Mouse (Mus musculus) lung, adult 2 months (tissue): ENCODE results near the gene Nav1. TPM values are rescaled to one million over a fixed set of nuclear protein-coding genes. Genes with fewer than 3 reads are reported as not detected.

Experiments used
- DNase-seq: peaks from one replicate; pipeline ENCODE4 v3.0.0; 2022
- H3K4me1 ChIP-seq: fragments of 200-500 bp; 2 replicates; pipeline ENCODE4 v1.6.1; 2011; ENCODE audit warnings: low read length; ENCODE audit not compliant: control insufficient read depth, insufficient read depth
- H3K4me3 ChIP-seq: fragments of 200-500 bp; replicated peaks from 2 replicates; pipeline ENCODE3; 2011; ENCODE audit warnings: low read depth, mild to moderate bottlenecking, control low read depth, low read length; ENCODE audit errors: extremely low read depth
- CTCF ChIP-seq: fragments of 200-500 bp; IDR thresholded peaks from 2 replicates; pipeline ENCODE4 v1.5.1; 2011; ENCODE audit warnings: mild to moderate bottlenecking, low read length, control low read depth; ENCODE audit not compliant: insufficient read depth
- POLR2A ChIP-seq: fragments of 200-500 bp; IDR thresholded peaks from 2 replicates; pipeline ENCODE4 v1.6.1; 2011; ENCODE audit warnings: low read depth, mild to moderate bottlenecking, control low read depth, low read length, borderline replicate concordance; ENCODE audit errors: extremely low read depth
- WGBS: fragments of 180-500 bp; shearing (Covaris S2); methylation state at CpG from one replicate; pipeline ENCODE4 v1.1.7; 2018; 5-methylcytosine and 5-hydroxymethylcytosine counted together
- polyA plus RNA-seq: library from polyadenylated mRNA; depleted of rRNA; stranded (reverse); fragments of >200 nt; gene quantifications from 2 replicates; pipeline ENCODE4 v1.2.3, GENCODE M21; 2012

The Nav1 gene
- polyA plus RNA-seq, 1 experiment, result 21.2 TPM

GRCm38 (mm10) chr1:135532383-135532782 is 74.7 kb downstream of the Nav1 start:
- no peak for DNase-seq
- TF ChIP-seq POLR2A, result no peak
- no peak for TF ChIP-seq CTCF
- Histone ChIP-seq H3K4me1 (peaks cover 10% of the 10 kb centered on the region), H3K4me3 (no peak overlapping the region)
- WGBS, result 94% methylated on average over 23 of the region's 23 CpGs

GRCm38 (mm10) chr1:135531981-135532380 is 75.1 kb downstream of the Nav1 start:
- Histone ChIP-seq H3K4me3 (no peak overlapping the region), H3K4me1 (peaks cover 10% of the 10 kb centered on the region)
- no peak for DNase-seq
- TF ChIP-seq CTCF (no peak), POLR2A (no peak)
- 81% methylated on average over 6 of the region's 6 CpGs for WGBS

GRCm38 (mm10) chr1:135531081-135531480 is 76.0 kb downstream of the Nav1 start:
- H3K4me3 ChIP-seq, result no peak overlapping the region
- peaks cover 9% of the 10 kb centered on the region for H3K4me1 ChIP-seq
- 67% methylated on average over 10 of the region's 10 CpGs for WGBS
- no peak for TF ChIP-seq POLR2A
- TF ChIP-seq CTCF, result no peak
- DNase-seq, result no peak

GRCm38 (mm10) chr1:135524518-135524860 is 82.6 kb downstream of the Nav1 start:
- H3K4me1 ChIP-seq, result no peaks in the 10 kb centered on the region
- TF ChIP-seq CTCF (no peak), POLR2A (no peak)
- 64% methylated on average over 4 of the region's 4 CpGs for WGBS
- no peak overlapping the region for H3K4me3 ChIP-seq
- DNase-seq, result no peak

- no peak overlapping the region for H3K4me3 ChIP-seq
- H3K4me1 ChIP-seq, result no peaks in the 10 kb centered on the region
- TF ChIP-seq CTCF (no peak), POLR2A (no peak)
- WGBS, result 49% methylated on average over 12 of the region's 12 CpGs
- no peak for DNase-seq
These were observed 83.1 kb downstream of the Nav1 start for GRCm38 (mm10) chr1:135523780-135524517.

GRCm38 (mm10) chr1:135523344-135523743 is 83.8 kb downstream of the Nav1 start:
- DNase-seq, result no peak
- TF ChIP-seq POLR2A (no peak), CTCF (no peak)
- WGBS, result 83% methylated on average over 2 of the region's 2 CpGs
- Histone ChIP-seq H3K4me1 (no peaks in the 10 kb centered on the region), H3K4me3 (no peak overlapping the region)

GRCm38 (mm10) chr1:135520550-135521168 is 86.4 kb downstream of the Nav1 start:
- Histone ChIP-seq H3K4me1 (peaks cover 15% of the 10 kb centered on the region), H3K4me3 (no peak overlapping the region)
- no peak for DNase-seq
- 82% methylated on average over 13 of the region's 13 CpGs for WGBS
- no peak for TF ChIP-seq POLR2A
- TF ChIP-seq CTCF, result no peak

- TF ChIP-seq CTCF (no peak), POLR2A (no peak)
- WGBS, result 56% methylated on average over 5 of the region's 5 CpGs
- Histone ChIP-seq H3K4me3 (no peak overlapping the region), H3K4me1 (peaks cover 23% of the 10 kb centered on the region)
- DNase-seq, result no peak
These were observed 88.4 kb downstream of the Nav1 start for GRCm38 (mm10) chr1:135518661-135519060.

- TF ChIP-seq CTCF, result no peak
- no peak for TF ChIP-seq POLR2A
- 94% methylated on average over 6 of the region's 6 CpGs for WGBS
These were observed 89.6 kb downstream of the Nav1 start for GRCm38 (mm10) chr1:135517469-135517868.

GRCm38 (mm10) chr1:135516511-135517305 is 90.4 kb downstream of the Nav1 start:
- WGBS, result 45% methylated on average over 10 of the region's 10 CpGs
- DNase-seq, result no peak
- no peak for TF ChIP-seq POLR2A
- no peak for TF ChIP-seq CTCF
- Histone ChIP-seq H3K4me1 (peaks cover 23% of the 10 kb centered on the region), H3K4me3 (no peak overlapping the region)

More at GRCm38 (mm10) chr1:135517469-135517868, 89.6 kb downstream of the Nav1 start:
- DNase-seq, result no peak
- H3K4me3 ChIP-seq, result no peak overlapping the region
- H3K4me1 ChIP-seq, result peaks cover 23% of the 10 kb centered on the region
